Mouse (Mus musculus) CH12.LX (cell line): ENCODE data around the gene Vmn2r56. TPM values are rescaled to one million over a fixed set of nuclear protein-coding genes. Genes with fewer than 3 reads are reported as not detected.

Source experiments
- DNase-seq: peaks from one replicate; pipeline ENCODE4 v3.0.0-alpha.2; 2013; ENCODE audit errors: extremely low read depth
- H3K27ac ChIP-seq: 2 replicates; pipeline ENCODE4 v1.5.1; 2012; ENCODE audit warnings: low read depth, mild to moderate bottlenecking, control low read depth, moderate library complexity; ENCODE audit not compliant: insufficient read depth
- H3K27me3 ChIP-seq: replicated peaks from 2 replicates; pipeline ENCODE3; 2012; ENCODE audit warnings: inconsistent platforms
- H3K36me3 ChIP-seq, 2 experiments: replicated peaks in 1 of 2; 2 replicates each; pipeline versions ENCODE3 to v1.6.1; 2012; ENCODE audit warnings: inconsistent platforms in 1 of 2, low read length in 1 of 2, mild to moderate bottlenecking in 1 of 2, mixed read lengths in 1 of 2, moderate library complexity in 1 of 2; ENCODE audit not compliant: control insufficient read depth in 1 of 2, insufficient read depth in 1 of 2
- H3K4me1 ChIP-seq, 2 experiments: 2 replicates each; pipeline ENCODE4 v1.6.1; 2012; ENCODE audit warnings: inconsistent platforms in 1 of 2, moderate library complexity in 1 of 2; ENCODE audit not compliant: insufficient read depth in 2 of 2, control insufficient read depth in 1 of 2
- H3K4me2 ChIP-seq: 2 replicates; pipeline ENCODE4 v1.6.1; 2012; ENCODE audit warnings: low read depth, mild to moderate bottlenecking, control low read depth; ENCODE audit not compliant: poor library complexity, insufficient read depth, severe bottlenecking
- H3K4me3 ChIP-seq, 3 experiments: fragments of 150-350 bp in 1 of 3; sonication (generic) in 1 of 3; replicated peaks in 1 of 3; 2 replicates each; pipeline versions ENCODE3 to v1.5.1; 2011 to 2012; ENCODE audit warnings: low read depth in 2 of 3, low read length in 2 of 3, mild to moderate bottlenecking in 2 of 3, moderate library complexity in 2 of 3, control low read depth in 1 of 3, improper control_type of control experiment in 1 of 3, inconsistent platforms in 1 of 3, mixed read lengths in 1 of 3; ENCODE audit not compliant: poor library complexity in 1 of 3
- H3K79me2 ChIP-seq: replicated peaks from 2 replicates; pipeline ENCODE4 v1.6.1; 2012; ENCODE audit warnings: mild to moderate bottlenecking, moderate library complexity; ENCODE audit not compliant: control insufficient read depth, poor library complexity, insufficient read depth, severe bottlenecking; ENCODE audit errors: extremely low read depth
- H3K9ac ChIP-seq: 2 replicates; pipeline ENCODE4 v1.6.1; 2012; ENCODE audit warnings: low read depth, mild to moderate bottlenecking, control low read depth, moderate library complexity; ENCODE audit not compliant: insufficient read depth
- H3K9me3 ChIP-seq: replicated peaks from 2 replicates; pipeline ENCODE3; 2012; ENCODE audit warnings: low read length, inconsistent platforms, mixed read lengths
- CTCF ChIP-seq, 2 experiments: IDR thresholded peaks in 1 of 2; conservative IDR thresholded peaks in 1 of 2; 2 replicates each; pipeline ENCODE4 v1.5.1; 2011 to 2012; ENCODE audit warnings: low read depth in 2 of 2, low read length in 2 of 2, improper control_type of control experiment in 1 of 2, inconsistent platforms in 1 of 2, mild to moderate bottlenecking in 1 of 2, moderate library complexity in 1 of 2
- ETS1 ChIP-seq: conservative IDR thresholded peaks from 2 replicates; pipeline ENCODE4 v1.6.1; 2012; ENCODE audit warnings: low read depth, mild to moderate bottlenecking, inconsistent platforms, low read length, improper control_type of control experiment, moderate library complexity
- HCFC1 ChIP-seq: IDR thresholded peaks from 2 replicates; pipeline ENCODE4 v1.6.1; 2012; ENCODE audit warnings: low read depth, mild to moderate bottlenecking, inconsistent platforms, low read length, improper control_type of control experiment
- JUN ChIP-seq: IDR thresholded peaks from 2 replicates; pipeline ENCODE4 v1.6.1; 2011; ENCODE audit warnings: low read depth, mild to moderate bottlenecking, low read length, improper control_type of control experiment, moderate library complexity; ENCODE audit not compliant: insufficient read depth
- JUND ChIP-seq: conservative IDR thresholded peaks from 2 replicates; pipeline ENCODE4 v1.6.1; 2011; ENCODE audit warnings: low read depth, low read length, improper control_type of control experiment
- MAFK ChIP-seq: IDR thresholded peaks from 2 replicates; pipeline ENCODE4 v1.6.1; 2011; ENCODE audit warnings: low read length, improper control_type of control experiment; ENCODE audit not compliant: insufficient replicate concordance
- MAX ChIP-seq: IDR thresholded peaks from 2 replicates; pipeline ENCODE4 v1.6.1; 2011; ENCODE audit warnings: low read length, improper control_type of control experiment
- MXI1 ChIP-seq: IDR thresholded peaks from 2 replicates; pipeline ENCODE4 v1.6.1; 2011; ENCODE audit warnings: mild to moderate bottlenecking, low read depth, low read length, improper control_type of control experiment
- NELFE ChIP-seq: IDR thresholded peaks from 2 replicates; pipeline ENCODE4 v1.6.1; 2011; ENCODE audit warnings: low read depth, low read length, improper control_type of control experiment
- RAD21 ChIP-seq: IDR thresholded peaks from 2 replicates; pipeline ENCODE4 v1.6.1; 2011; ENCODE audit warnings: low read depth, mild to moderate bottlenecking, low read length, improper control_type of control experiment, moderate library complexity
- SIN3A ChIP-seq: IDR thresholded peaks from 2 replicates; pipeline ENCODE4 v1.6.1; 2012; ENCODE audit warnings: low read length, improper control_type of control experiment, inconsistent platforms
- USF1 ChIP-seq: IDR thresholded peaks from 2 replicates; pipeline ENCODE4 v1.6.1; 2014; ENCODE audit warnings: low read depth, mild to moderate bottlenecking, inconsistent platforms, low read length, improper control_type of control experiment
- ZMIZ1 ChIP-seq: IDR thresholded peaks from 2 replicates; pipeline ENCODE4 v1.6.1; 2012; ENCODE audit warnings: low read depth, mild to moderate bottlenecking, inconsistent platforms, low read length, improper control_type of control experiment
- dilution Hi-C: fragments of 300-500 bp; cut with MboI; formaldehyde crosslinking; loops from 2 replicates; pipeline ENCODE4 v1.14.3; 2020; ENCODE audit warnings: low sequenced_read_pairs; ENCODE audit not compliant: extremely low pct_unique_long_range_greater_than_20kb, extremely low pct_ligation_motif_present
- in situ Hi-C: fragments of 300-500 bp; cut with MboI; formaldehyde crosslinking; loops from 3 replicates; pipeline ENCODE4 v1.14.3; 2019; ENCODE audit warnings: low sequenced_read_pairs, low pct_ligation_motif_present, low pct_unique_long_range_greater_than_20kb, mixed read lengths
- polyA plus RNA-seq: library from polyadenylated mRNA; unstranded; fragments of >175 nt; gene quantifications from 2 replicates; pipeline ENCODE4 v1.2.1, GENCODE M21; 2012; ENCODE audit warnings: low read depth; ENCODE audit not compliant: insufficient read length
- total RNA-seq, 2 experiments: library from RNA; depleted of rRNA; stranded (reverse); fragments of 300-350 nt in 1 of 2; fragments of >200 nt in 1 of 2; gene quantifications; 2 replicates each; pipeline ENCODE4 v1.2.3; 2012 to 2014

The Vmn2r56 gene
- total and polyA plus RNA-seq, 3 experiments, result not detected

DNA sequence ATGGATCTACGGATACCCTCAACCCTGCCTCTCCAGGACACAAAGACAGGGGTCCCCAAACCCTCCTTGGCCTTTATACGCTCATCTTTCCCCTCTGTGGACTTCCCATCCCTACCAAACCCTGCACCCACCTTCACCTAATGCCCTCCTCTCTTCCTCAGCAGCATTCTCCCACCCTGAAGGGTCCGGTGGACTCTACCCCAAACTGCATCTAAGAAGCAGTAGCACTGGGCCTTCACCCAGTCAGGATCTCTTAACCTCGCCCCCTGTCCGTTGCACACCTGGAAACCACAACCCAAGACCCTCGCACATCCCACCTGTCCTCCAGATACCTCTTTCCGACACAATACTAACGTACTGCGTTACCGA lies 45.0 kb upstream of the Vmn2r56 start:
- no peak for DNase-seq
- H3K27me3 ChIP-seq, result peaks cover 66% of the 10 kb centered on the region
- dilution Hi-C loops, result no loop called here

GRCm38 (mm10) chr7:12779141-12779540 lies 44.3 kb upstream of the Vmn2r56 start:
- DNase-seq, result no peak
- H3K4me1 ChIP-seq, result peaks cover 5 to 8% of the 10 kb centered on the region in 2 experiments; a peak in 3 of 4 replicates
- H3K36me3 ChIP-seq, result peaks cover 3 to 4% of the 10 kb centered on the region in 2 experiments
- H3K27ac ChIP-seq, result no peak overlapping the region
- no peaks in the 10 kb centered on the region for H3K9me3 ChIP-seq
- in situ Hi-C loops (no loop called here), dilution Hi-C loops (no loop called here)
- H3K4me3 ChIP-seq, result no peak overlapping the region
- no peak for TF ChIP-seq RAD21
- TF ChIP-seq MXI1, result no peak
- H3K4me2 ChIP-seq, result no peak overlapping the region
- peaks cover 60% of the 10 kb centered on the region for H3K27me3 ChIP-seq
- H3K79me2 ChIP-seq, result no peaks in the 10 kb centered on the region
- no peak overlapping the region for H3K9ac ChIP-seq

More for the DNA sequence above, 45.0 kb upstream of the Vmn2r56 start:
- in situ Hi-C loops, result no loop called here
- peak overlapping the region; percentile 73 for H3K4me2 ChIP-seq
- no peaks in the 10 kb centered on the region for H3K79me2 ChIP-seq
- H3K36me3 ChIP-seq, result peaks cover 2 to 4% of the 10 kb centered on the region in 2 experiments
- TF ChIP-seq ETS1, result no peak
- no peak for TF ChIP-seq MAFK
- TF ChIP-seq ZMIZ1, result no peak
- TF ChIP-seq MAX, result no peak
- TF ChIP-seq SIN3A, result no peak
- TF ChIP-seq JUND, result no peak
- TF ChIP-seq USF1, result no peak
- no peak for TF ChIP-seq HCFC1
- no peak for TF ChIP-seq CTCF (conservative IDR thresholded peaks at IDR 0.05 in 1 of 2, IDR thresholded peaks at IDR 0.05 in 1 of 2; ENCODE audit: low read depth in 2 of 2, low read length in 2 of 2)
- TF ChIP-seq JUN, result no peak
- TF ChIP-seq NELFE, result no peak
- TF ChIP-seq, all 38 proteins: peak for 0
- H3K9me3 ChIP-seq, result no peaks in the 10 kb centered on the region
- H3K9ac ChIP-seq, result peak overlapping the region; percentile 33
- H3K4me3 ChIP-seq, result peak overlapping the region; percentile 57 to 66 (median 65)
- H3K4me1 ChIP-seq, result peaks cover 5 to 8% of the 10 kb centered on the region in 2 experiments; a peak in 3 of 4 replicates
- no peak overlapping the region for H3K27ac ChIP-seq

DNA sequence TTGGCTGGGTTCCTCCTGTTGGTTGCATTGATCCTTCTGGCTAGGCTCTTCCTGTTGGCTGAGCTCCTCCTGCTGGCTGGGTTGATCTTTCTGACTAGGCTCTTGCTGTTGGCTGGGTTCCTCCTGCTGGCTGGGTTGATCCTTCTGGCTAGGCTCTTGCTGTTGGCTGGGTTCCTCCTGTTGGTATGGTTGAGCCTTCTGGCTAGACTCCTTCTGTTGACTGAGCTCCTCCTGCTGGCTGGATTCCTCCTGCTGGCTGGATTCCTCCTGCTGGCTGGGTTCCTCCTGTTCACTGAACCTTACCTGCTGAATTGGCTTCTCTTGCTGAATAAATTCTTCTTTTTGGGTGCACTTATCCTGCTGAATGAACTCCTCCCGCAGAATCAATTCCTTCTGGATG lies 39.8 kb upstream of the Vmn2r56 start:
- Histone ChIP-seq H3K27ac (no peak overlapping the region), H3K27me3 (peaks cover 27% of the 10 kb centered on the region), H3K9ac (no peak overlapping the region), H3K4me3 (no peak overlapping the region), H3K36me3 (peaks cover 6 to 8% of the 10 kb centered on the region in 2 experiments), H3K79me2 (no peaks in the 10 kb centered on the region), H3K9me3 (no peaks in the 10 kb centered on the region), H3K4me2 (no peak overlapping the region), H3K4me1 (peaks cover 5 to 10% of the 10 kb centered on the region in 2 experiments; a peak in 3 of 4 replicates)
- dilution Hi-C loops, result no loop called here
- DNase-seq, result no peak
- in situ Hi-C loops, result no loop called here
- TF ChIP-seq USF1 (no peak), CTCF (conservative IDR thresholded peaks at IDR 0.05 in 1 of 2, IDR thresholded peaks at IDR 0.05 in 1 of 2; ENCODE audit: low read depth in 2 of 2, low read length in 2 of 2) (peak in 1 of 2 experiments; percentile 20; a peak in 2 of 4 replicates)
